Mouse (Mus musculus): ENCODE data around the gene Fasl. TPM values are rescaled to one million over a fixed set of nuclear protein-coding genes. Genes with fewer than 3 reads are reported as not detected.

Gene Fasl
- polyA plus RNA-seq, 3 experiments from 2014 or later: 13.0 to 56.3 (median 19.1) TPM

DNA sequence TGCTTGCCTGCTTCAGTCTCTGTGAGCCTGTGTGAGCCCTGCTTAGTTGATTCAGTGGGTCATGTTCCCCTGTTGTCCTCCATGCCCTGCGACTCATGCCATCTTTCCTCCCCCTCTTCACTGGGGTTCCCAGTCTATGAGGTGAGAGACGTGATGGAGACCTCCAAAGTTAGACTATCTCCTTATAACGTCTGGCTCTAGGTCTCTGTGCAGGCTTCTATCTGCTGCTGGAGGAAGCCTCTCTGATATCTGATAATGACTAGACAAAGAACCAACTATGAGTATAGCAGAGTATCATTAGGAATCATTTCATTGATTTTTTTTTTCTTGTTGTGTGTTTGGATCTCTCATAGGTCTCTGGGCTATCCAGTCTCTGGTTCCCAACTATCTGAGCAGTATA is 31.7 kb downstream of the Fasl start:
- ATAC-seq: no peak

DNA sequence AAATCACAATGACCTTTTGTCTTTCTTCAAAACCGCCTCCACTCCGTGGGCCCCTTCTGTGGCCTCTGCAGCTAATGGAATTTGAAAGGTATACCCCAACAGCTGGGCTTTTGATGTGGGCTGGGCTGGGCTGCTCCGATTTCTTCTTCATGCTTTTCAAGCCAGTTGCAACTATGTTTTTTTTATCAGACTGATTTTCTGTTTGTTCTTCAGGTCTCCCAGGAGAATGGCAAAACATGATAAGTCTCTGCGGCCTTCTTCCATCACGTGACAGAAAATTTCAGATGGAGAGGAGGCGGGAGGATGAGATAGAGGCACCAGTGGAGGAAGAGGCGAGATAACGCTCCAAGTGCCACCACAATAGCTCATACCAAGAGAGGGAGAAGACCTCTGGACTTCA is 37.0 kb downstream of the Fasl start:
- ATAC-seq: peak; percentile 20

DNA sequence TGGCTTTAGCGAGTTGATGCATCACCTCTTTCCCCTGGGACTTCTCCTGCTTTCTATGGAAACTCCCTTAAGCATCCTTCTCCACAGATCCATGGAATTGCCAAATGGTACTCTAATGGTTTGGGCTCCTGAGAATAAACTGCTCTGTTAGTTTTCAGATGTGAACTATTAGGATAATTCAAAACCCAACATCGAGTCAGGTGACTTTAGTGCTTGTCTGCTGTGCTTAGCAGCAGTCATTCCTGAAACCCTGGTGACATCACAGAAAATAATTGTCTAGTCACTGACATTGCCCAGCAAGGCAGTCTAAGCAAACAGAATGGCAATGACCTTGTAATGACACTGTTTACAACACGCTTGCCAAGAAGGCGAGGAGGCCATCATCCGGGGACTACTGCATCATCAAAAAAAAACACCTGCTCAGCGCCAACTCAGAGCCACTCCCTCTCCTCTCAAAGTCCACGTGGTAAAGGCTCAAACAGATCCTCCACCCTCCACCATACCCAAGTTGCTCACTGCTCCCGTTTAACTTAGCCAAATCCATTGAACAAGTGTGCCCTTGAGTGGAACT is 37.7 kb downstream of the Fasl start:
- ATAC-seq: peak; percentile 49

DNA sequence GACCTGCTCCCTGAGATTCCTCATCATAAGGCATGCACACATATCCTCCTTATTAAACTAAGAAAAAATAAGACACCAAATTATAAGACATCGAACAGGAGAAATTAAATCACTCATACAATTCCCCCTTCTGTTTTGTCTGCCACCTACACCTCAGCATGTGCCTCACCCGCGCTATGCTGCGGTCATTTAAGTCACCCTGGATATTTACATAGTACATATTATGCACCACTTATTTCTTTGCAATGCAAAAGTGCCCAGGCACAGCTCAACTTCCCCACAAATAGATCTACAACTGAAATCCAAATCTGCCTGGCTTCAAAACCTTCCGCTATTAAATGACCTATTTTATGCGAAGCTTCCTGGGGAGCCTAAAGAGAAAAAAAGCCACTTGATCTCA is 39.6 kb downstream of the Fasl start:
- ATAC-seq: no peak

DNA sequence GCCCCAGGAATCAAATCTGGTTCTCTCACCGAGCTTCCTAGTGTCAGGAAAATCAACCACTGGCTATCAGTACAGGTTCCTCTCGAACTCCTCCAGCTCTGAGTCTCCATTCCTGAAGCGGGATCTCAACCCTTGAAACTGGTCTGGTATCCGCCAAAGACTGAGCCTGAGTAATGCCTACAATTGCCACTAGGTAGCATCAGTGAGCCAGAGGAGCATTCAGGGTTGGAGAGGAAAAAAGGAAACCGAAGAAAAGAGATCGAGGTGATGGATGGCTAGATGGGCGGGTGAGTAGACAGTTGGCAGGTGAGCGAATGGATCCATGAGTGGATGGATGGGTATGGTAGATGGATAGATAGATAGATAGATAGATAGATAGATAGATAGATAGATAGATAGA is 40.2 kb downstream of the Fasl start:
- peak; percentile 84 for ATAC-seq

DNA sequence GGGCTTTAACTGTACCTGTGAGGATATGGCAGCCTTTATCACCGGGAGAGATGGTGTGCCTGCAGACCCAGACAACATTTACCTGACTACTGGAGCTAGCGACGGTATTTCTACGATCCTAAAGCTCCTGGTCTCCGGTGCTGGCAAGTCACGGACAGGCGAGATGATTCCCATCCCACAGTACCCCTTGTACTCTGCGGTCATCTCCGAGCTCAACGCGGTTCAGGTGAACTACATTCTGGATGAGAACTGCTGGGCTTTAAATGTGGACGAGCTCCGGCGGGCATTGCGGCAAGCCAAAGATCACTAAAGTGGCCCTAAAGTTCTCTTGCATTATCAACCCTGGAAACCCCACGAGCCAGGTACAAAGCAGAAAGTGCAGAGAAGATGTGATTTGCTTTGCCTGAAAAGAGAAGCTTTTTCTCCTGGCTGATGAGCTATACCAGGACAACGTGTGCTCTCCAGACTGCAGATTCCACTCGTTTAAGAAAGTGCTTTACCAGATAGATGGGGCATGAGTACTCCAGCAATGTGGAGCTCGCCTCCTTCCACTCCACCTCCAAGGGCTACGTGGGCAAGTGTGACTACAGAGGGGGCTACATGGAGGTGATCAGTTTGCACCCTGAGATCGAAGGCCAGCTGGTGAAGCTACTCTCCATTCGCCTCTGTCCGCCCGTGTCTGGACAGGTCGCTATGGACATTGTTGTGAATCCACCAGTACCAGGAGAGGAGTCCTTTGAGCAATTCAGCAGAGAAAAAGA is 41.6 kb downstream of the Fasl start:
- no peak for ATAC-seq

DNA sequence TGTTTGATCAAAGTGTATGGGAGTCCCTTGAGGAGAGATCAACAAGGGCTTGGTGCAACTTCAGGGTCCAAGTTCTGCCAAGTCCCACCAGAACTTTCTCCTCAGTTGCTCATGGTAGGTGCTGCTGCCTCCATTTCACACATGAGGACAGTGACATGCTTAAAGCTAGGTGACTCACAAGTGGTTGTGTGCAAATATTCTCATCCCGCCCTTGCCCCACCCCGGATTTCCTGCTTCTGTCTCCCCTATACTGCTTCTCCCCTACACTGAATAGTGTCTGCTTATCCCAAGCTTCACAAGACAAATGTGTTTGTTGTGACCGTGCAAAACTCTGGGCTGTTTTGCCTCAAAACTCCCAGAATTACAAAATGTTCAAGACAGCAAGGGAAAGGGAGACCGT is 43.4 kb downstream of the Fasl start:
- ATAC-seq: peak; percentile 51

DNA sequence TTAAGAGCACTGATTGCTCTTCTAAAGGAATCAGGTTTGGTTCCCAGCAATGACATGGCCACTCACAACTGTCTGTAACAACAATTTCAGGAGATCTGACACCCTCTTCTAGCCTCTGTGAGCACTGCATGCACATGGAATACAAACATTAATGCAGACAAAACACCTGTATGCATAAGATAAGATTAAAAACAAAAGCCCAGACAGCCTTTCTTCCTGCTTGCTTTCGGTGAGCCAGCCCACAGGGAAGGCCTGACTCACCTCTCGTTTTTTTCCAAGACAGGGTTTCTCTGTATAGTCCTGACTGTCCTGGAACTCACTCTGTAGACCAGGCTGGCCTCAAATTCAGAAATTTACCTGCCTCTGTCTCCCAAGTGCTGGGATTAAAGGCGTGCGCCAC is 44.1 kb downstream of the Fasl start:
- no peak for ATAC-seq

DNA sequence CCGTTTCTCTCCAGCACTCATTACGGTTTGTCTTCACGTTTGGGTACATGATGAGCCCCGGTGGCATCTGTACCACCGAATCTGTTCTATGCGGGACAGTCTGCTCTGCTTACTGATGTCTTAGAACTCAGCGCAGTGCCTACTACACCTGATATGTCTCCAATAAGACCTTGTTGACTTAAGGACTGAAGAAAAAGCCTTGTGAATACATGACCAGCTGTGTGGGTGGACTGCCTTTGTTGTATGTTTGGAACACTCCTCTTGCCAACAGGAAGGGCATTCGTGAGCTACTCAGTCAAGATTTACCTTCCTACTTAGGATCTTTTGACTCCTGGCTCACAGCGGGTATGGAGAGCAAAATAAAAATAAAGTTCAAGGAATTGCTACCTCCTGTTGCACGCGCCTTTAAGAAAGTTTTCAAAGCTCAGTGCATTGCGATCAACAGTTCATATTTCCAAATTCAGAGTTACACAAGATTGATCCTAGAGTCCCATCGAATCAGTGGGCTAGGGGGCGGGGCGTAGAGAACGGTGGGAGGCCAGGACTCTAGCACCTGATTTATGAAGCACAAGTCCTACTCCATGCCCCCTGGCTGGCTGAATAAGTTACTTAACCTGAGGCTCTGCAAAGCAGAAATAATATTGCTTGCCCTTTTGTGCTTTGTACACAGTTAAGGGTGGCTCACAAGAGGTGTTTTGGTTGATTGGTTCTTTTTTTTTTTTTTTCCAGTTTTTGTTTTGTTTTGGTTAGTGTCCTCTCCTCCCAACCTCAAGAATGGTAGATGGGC is 45.6 kb downstream of the Fasl start:
- ATAC-seq: no peak

DNA sequence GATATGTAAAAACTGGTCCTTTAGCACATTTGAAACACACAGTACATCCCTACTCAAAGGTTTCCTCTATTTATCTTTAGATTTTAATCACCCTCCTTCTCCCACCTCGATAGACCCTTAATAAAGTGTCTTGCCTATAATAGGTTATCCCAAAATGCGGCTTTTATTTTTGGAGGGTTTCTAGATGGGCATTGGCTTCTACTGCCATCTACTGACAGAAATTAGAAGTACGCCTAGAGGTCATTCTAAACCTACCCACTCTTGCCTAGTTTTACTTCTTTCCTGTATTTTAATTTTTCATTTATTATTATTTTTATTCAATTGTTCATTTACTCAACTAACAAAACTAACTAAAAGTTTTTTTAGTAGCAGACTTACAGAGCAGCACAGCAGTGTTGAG is 51.4 kb downstream of the Fasl start:
- no peak for ATAC-seq

DNA sequence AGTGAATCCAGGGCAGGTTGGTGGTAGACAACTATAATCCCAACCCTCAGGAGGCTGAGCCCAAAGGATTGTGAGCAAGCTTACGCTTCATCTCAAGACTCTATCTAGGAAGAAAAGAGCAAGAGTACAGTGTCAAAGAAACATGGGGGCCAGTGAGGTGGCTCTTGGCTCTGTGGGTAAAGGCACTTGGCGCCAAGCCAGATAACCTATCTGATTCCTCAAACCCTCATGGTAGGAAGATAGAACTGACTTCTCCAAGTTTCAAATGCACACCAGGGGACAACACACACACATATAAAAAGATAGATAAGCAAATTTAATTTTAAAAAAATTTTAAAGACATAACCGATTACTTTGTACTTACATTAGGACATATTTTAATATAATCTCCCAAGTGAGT is 52.0 kb downstream of the Fasl start:
- ATAC-seq: no peak

DNA sequence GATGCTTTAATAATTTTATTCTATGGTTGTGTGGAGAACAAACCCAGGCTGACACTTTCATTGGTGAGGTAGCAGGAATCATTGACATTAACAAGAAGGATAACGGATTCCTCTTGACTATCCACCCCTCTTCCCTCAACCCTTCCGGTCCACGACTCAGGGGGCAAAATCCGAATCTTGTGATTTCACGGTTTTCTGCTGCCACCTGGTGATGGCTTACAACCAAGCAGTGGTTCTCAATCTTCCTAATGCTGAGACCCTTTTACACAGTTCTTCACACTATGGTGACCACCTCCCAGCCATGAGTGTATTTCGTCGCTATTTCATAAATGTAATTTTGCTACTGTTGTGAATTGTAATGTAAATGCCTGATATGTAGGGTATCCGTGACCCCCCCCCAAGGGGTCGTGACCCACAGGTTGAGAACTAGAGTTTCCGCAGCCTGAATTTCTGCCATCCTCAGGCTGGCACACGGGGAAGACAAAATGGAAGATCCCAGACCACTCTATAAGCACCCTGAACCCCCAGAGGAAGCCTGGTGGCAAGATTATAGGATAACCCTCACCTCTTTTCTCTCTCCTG is 52.7 kb downstream of the Fasl start:
- ATAC-seq: peak; percentile 28

DNA sequence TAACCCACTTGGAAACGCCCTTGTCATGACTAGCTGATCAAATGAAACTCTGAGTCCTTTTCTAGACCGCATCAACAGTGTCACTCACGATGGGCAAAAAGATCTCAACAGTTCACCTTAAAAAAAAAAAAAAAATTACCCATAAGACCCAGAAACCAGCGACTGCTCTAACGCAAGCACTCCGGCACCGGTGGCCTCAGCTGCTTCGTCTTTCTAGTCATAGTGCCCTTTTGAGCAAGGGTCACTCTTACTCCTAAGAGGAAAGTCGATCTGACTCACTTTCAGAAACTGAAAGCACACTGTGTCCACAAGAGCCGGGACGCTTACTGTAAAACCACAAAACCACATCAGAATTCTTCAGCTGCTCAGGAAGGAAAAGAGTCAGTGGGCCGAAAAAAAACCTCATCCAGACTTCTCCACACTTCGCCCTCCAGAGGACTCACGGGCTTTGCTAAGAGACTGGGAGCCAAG is 53.5 kb downstream of the Fasl start:
- ATAC-seq: peak; percentile 64

DNA sequence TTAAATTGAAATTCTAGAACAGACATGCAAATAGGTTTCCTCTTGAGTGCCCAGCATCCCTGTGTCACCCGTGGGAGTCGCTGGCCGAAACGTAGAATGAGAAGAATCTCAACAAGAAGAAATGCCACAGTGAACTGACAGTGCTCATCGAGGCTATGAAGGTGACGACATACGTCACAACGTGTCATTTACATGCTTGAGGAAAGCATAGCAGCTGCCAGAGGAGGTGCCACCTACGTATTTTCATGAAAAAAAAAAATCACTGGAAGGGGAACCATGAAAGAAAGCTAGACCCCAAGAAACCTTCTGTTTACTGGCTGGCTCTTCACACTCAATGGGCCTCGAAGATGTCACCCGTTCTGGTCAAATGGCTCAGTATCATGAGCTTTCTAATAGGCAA is 54.0 kb downstream of the Fasl start:
- peak; percentile 56 for ATAC-seq

Other genes with a start within 250 kb of the Fasl start
- 10 to 100 TPM; 29.4 to 39.1 (median 38.9) TPM for gene Suco, start 88.2 kb upstream of the Fasl start, polyA plus RNA-seq (2017; shearing (Covaris generic))
- 10 to 100 TPM; 27.3 to 31.7 (median 29.8) TPM for gene Pigc, start 180.7 kb upstream of the Fasl start, polyA plus RNA-seq (2017; shearing (Covaris generic))
- not detected for gene 4930558K02Rik, start 191.1 kb upstream of the Fasl start, polyA plus RNA-seq (2017; shearing (Covaris generic))